Mouse (Mus musculus) G1E (cell line): ENCODE data around the gene Bmf.

Experiments used
- CTCF ChIP-seq: IDR thresholded peaks from 2 replicates; pipeline ENCODE4 v1.5.1; 2012; ENCODE audit warnings: low read depth, low read length, inconsistent platforms, mixed read lengths
- GATA1 ChIP-seq: IDR thresholded peaks from 2 replicates; pipeline ENCODE4 v1.6.1; 2012; ENCODE audit warnings: borderline replicate concordance, low read length, inconsistent platforms, mixed read lengths
- GATA2 ChIP-seq: IDR thresholded peaks from 2 replicates; pipeline ENCODE4 v1.6.1; 2012; ENCODE audit warnings: low read depth, low read length, inconsistent platforms, borderline replicate concordance
- POLR2AphosphoS5 ChIP-seq: IDR thresholded peaks from 2 replicates; pipeline ENCODE4 v1.6.1; 2012; ENCODE audit warnings: low read depth, low read length, inconsistent platforms; ENCODE audit not compliant: insufficient replicate concordance
- TAL1 ChIP-seq: conservative IDR thresholded peaks from 2 replicates; pipeline ENCODE4 v1.6.1; 2012; ENCODE audit warnings: low read depth, low read length, inconsistent platforms, mixed read lengths

DNA sequence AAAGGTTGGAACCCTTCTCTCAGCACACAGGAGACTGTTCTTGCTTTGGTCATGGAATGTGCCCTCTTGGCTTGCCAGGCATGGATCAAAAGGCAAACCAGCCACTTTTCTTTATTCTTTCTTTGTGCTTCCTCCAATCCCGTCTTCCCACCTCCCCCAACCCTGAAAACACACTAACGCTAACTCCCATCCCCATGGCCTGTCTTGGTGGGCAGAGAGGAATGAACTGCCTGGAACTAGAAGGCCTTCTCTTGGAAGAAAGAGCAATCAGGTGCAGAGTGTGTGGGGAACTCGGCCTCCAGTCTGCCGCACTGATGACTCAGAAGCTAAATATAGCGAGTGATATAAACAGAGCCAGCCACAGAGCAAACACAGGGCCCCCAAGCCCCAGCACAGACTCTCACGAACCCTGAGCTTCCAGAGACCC lies 8.8 kb downstream of the Bmf start:
- no peak for TF ChIP-seq CTCF
- TF ChIP-seq TAL1, result no peak
- TF ChIP-seq GATA1, result no peak
- no peak for TF ChIP-seq GATA2
- no peak for TF ChIP-seq POLR2AphosphoS5
